Mouse (Mus musculus) R1 (cell line): ENCODE measurements around the gene Rpl9.
A peak's percentile ranks its signal among the peaks of the same experiment; 100 is the strongest.

Experiments used
- DNase-seq: peaks from one replicate; pipeline ENCODE4 v3.0.0-alpha.2; 2018; ENCODE audit warnings: low read depth, low spot score

The Rpl9 gene

DNA sequence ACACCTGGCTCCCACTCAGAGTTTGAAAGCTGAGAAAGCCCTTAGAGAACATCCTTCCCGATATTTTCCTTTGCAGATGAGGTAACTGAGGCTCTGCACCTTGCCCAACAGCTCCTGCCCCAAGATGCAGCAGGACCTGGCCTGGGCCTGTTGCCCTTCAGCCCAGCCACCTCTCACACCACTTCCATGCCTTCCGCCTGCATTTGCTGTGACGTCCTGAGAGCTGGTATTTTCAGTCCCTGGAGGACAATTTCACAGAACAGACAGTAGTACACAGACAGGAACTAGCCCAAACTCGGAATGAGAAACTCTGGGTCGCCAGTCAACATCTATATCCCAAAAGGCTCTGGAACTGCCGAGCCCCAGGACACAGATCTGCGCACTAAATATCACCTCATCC lies 16.5 kb downstream of the Rpl9 start:
- DNase-seq, result no peak

DNA sequence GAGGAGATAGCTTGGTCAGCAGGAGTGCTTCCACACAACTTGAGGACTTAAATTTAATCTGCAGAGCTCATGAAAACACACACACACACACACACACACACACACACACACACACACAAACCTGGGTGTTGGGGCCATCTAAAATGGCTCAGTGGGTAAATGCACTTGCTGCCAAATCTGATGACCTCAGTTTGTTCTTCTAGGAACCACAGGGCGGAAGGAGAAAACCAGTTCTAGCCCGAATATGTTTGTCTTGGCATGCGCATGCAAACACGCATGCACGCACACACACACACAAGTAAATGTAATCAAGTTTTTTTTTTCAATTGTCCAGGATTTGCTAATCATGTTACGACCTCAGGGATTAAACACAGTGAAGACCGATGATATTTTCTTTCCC lies 19.7 kb downstream of the Rpl9 start:
- no peak for DNase-seq

- DNase-seq, result no peak
Measured at GRCm38 (mm10) chr5:65367837-65368236, 23.4 kb downstream of the Rpl9 start.

DNA sequence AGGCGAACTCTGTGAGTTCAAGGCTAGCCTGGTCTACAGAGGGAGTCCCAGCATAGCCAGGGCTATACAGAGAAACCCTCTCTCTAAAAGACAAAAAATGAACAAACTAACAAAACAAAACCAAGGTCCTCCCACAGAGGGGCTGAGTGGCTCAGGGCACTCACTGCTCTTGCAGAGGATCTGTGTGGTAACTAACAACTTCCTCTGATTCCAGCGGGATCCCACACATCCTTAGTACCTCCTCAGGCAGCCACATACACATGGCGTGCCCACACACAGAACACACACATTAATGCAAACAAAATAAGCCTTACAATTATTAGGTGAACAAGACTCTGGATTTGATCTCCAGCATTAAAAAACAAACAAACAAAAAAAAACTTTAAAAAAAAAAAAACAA lies 33.5 kb downstream of the Rpl9 start:
- no peak for DNase-seq

- no peak for DNase-seq
Measured at GRCm38 (mm10) chr5:65356851-65357250, 34.4 kb downstream of the Rpl9 start.

GRCm38 (mm10) chr5:65354985-65355384 lies 36.3 kb downstream of the Rpl9 start:
- DNase-seq, result peak; percentile 87

GRCm38 (mm10) chr5:65354097-65354496 lies 37.1 kb downstream of the Rpl9 start:
- DNase-seq, result no peak

GRCm38 (mm10) chr5:65350508-65350907 lies 40.7 kb downstream of the Rpl9 start:
- no peak for DNase-seq

- no peak for DNase-seq
Measured at GRCm38 (mm10) chr5:65348168-65348567, 43.1 kb downstream of the Rpl9 start, which contains the start of gene Klb. TSS of gene Klb (plus strand) at chr5:65348314.

DNA sequence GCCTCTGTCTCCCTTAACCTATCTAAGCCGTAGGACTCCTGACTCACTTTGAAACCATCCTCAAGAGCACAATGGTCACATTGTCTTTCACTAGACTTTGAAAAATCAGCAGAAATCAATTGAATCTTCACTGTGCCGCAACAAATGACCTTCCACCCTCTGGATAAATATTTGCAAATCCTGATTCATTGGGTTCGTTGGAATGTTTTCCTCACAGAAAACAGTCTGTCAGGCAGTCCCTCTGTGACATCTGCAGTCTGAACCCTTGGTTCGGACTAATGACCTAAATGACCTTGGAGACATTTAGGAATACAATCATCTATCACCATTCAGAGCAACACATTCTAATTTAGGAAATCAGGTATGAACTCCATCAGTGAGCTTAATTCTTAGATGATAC lies 51.1 kb downstream of the Rpl9 start:
- DNase-seq, result no peak

DNA sequence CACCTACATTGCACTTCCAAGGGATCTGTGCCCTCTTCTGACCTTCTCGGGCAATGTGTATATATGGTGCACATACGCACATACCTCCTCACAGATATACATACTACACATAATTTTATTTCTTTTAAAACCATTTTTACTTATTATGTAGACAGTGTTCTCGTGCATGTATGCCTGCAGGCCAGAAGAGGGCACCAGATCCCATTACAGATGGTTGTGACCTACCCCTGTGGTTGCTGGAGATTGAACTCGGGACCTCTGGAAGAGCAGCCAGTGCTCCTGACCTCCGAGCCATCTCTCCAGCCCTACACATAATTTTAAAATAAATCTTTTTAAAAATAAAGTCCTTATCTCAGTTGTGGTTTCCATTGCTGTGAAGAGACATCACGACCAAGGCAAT lies 52.9 kb downstream of the Rpl9 start:
- DNase-seq, result peak; percentile 50
